Mouse (Mus musculus): ENCODE measurements around the gene Mkrn2os. TPM values are rescaled to one million over a fixed set of nuclear protein-coding genes. Genes with fewer than 3 reads are reported as not detected.

Gene Mkrn2os
- polyA plus RNA-seq, 1 experiment from 2014 or later = 0.13 TPM

- Histone ChIP-seq H3K27ac (no peak overlapping the region), H3K9me3 (replicated peaks) (no peaks in the 10 kb centered on the region), H3K4me3 (no peak overlapping the region), H3K4me1 (no peaks in the 10 kb centered on the region), H3K27me3 (ENCODE audit: low read depth, poor library complexity, severe bottlenecking) (no peaks in the 10 kb centered on the region), H3K36me3 (peaks cover 72% of the 10 kb centered on the region)
- DNase-seq (ENCODE audit: low spot score) = no peak
- WGBS = 83% methylated on average over 5 of the region's 5 CpGs
Measured at GRCm38 (mm10) chr6:115577407-115577806, 15.0 kb downstream of the Mkrn2os start.

GRCm38 (mm10) chr6:115574171-115574570 lies 18.2 kb downstream of the Mkrn2os start:
- no peaks in the 10 kb centered on the region for H3K9me3 ChIP-seq (replicated peaks)
- H3K36me3 ChIP-seq = peaks cover 83% of the 10 kb centered on the region
- H3K4me3 ChIP-seq = no peak overlapping the region
- no peaks in the 10 kb centered on the region for H3K27me3 ChIP-seq (ENCODE audit: low read depth, poor library complexity, severe bottlenecking)
- H3K4me1 ChIP-seq = no peaks in the 10 kb centered on the region
- DNase-seq (ENCODE audit: low spot score) = no peak
- H3K27ac ChIP-seq = no peak overlapping the region
- WGBS = 92% methylated on average over 7 of the region's 7 CpGs

GRCm38 (mm10) chr6:115565479-115566045 lies 26.8 kb downstream of the Mkrn2os start:
- no peaks in the 10 kb centered on the region; the same call in 1 of the 2 replicates for H3K9me3 ChIP-seq (replicated peaks)
- H3K27me3 ChIP-seq (ENCODE audit: low read depth, poor library complexity, severe bottlenecking) = no peaks in the 10 kb centered on the region
- 88% methylated on average over 6 of the region's 6 CpGs for WGBS
- no peak overlapping the region for H3K27ac ChIP-seq
- peaks cover 92% of the 10 kb centered on the region for H3K36me3 ChIP-seq
- H3K4me3 ChIP-seq = no peak overlapping the region
- no peaks in the 10 kb centered on the region for H3K4me1 ChIP-seq
- no peak for DNase-seq (ENCODE audit: low spot score)

- peaks cover 82% of the 10 kb centered on the region for H3K36me3 ChIP-seq
- DNase-seq (ENCODE audit: low spot score) = peak; percentile 34
- no peak overlapping the region for H3K4me3 ChIP-seq
- no peaks in the 10 kb centered on the region for H3K9me3 ChIP-seq (replicated peaks)
- WGBS = 55% methylated on average over 21 of the region's 21 CpGs
- no peak overlapping the region for H3K27ac ChIP-seq
- no peaks in the 10 kb centered on the region for H3K27me3 ChIP-seq (ENCODE audit: low read depth, poor library complexity, severe bottlenecking)
- 0 out of 2 replicates have a peak, but pooled peaks cover 8% of the 10 kb centered on the region for H3K4me1 ChIP-seq
Measured at GRCm38 (mm10) chr6:115559651-115560632, 32.4 kb downstream of the Mkrn2os start.

GRCm38 (mm10) chr6:115558176-115558575 lies 34.2 kb downstream of the Mkrn2os start:
- Histone ChIP-seq H3K36me3 (peaks cover 86% of the 10 kb centered on the region), H3K4me3 (no peak overlapping the region), H3K27me3 (ENCODE audit: low read depth, poor library complexity, severe bottlenecking) (no peaks in the 10 kb centered on the region), H3K27ac (no peak overlapping the region), H3K4me1 (0 out of 2 replicates have a peak, but pooled peaks cover 8% of the 10 kb centered on the region), H3K9me3 (replicated peaks) (no peaks in the 10 kb centered on the region)
- no peak for DNase-seq (ENCODE audit: low spot score)
- WGBS = 97% methylated on average over 2 of the region's 2 CpGs

GRCm38 (mm10) chr6:115555485-115555884 lies 36.9 kb downstream of the Mkrn2os start:
- Histone ChIP-seq H3K4me1 (0 out of 2 replicates have a peak, but pooled peaks cover 8% of the 10 kb centered on the region), H3K9me3 (replicated peaks) (no peaks in the 10 kb centered on the region), H3K36me3 (peaks cover 82% of the 10 kb centered on the region), H3K27me3 (ENCODE audit: low read depth, poor library complexity, severe bottlenecking) (no peaks in the 10 kb centered on the region), H3K27ac (no peak overlapping the region), H3K4me3 (no peak overlapping the region)
- no peak for DNase-seq (ENCODE audit: low spot score)
- WGBS = 91% methylated on average over 5 of the region's 5 CpGs

GRCm38 (mm10) chr6:115546276-115546675 lies 46.1 kb downstream of the Mkrn2os start:
- peak; percentile 46 for DNase-seq (ENCODE audit: low spot score)
- Histone ChIP-seq H3K27ac (no peak overlapping the region), H3K9me3 (replicated peaks) (no peaks in the 10 kb centered on the region), H3K27me3 (ENCODE audit: low read depth, poor library complexity, severe bottlenecking) (no peaks in the 10 kb centered on the region), H3K36me3 (peaks cover 33% of the 10 kb centered on the region), H3K4me1 (peaks cover 11% of the 10 kb centered on the region; the same call in 1 of the 2 replicates), H3K4me3 (no peak overlapping the region)
- 89% methylated on average over 5 of the region's 5 CpGs for WGBS

- Histone ChIP-seq H3K4me3 (peak within 1 kb of the TSS; percentile 69), H3K9me3 (replicated peaks) (no peaks in the 10 kb centered on the region), H3K27ac (peak within 1 kb of the TSS; percentile 84), H3K27me3 (ENCODE audit: low read depth, poor library complexity, severe bottlenecking) (no peaks in the 10 kb centered on the region), H3K36me3 (peaks cover 20% of the 10 kb centered on the region), H3K4me1 (peaks cover 11% of the 10 kb centered on the region; the same call in 1 of the 2 replicates)
- WGBS = under 1% methylated on average over 38 of the region's 38 CpGs
- peak; percentile 99 for DNase-seq (ENCODE audit: low spot score)
Measured at GRCm38 (mm10) chr6:115544442-115544970, 47.9 kb downstream of the Mkrn2os start, which contains the start of gene Tsen2. Gene Tsen2 (plus strand): TSS chr6:115544664.

GRCm38 (mm10) chr6:115542341-115542740 lies 50.0 kb downstream of the Mkrn2os start:
- H3K27ac ChIP-seq = no peak overlapping the region
- H3K4me1 ChIP-seq = peaks cover 14% of the 10 kb centered on the region
- no peaks in the 10 kb centered on the region for H3K27me3 ChIP-seq (ENCODE audit: low read depth, poor library complexity, severe bottlenecking)
- WGBS = 70% methylated on average over 3 of the region's 3 CpGs
- H3K9me3 ChIP-seq (replicated peaks) = no peaks in the 10 kb centered on the region
- H3K4me3 ChIP-seq = no peak overlapping the region
- DNase-seq (ENCODE audit: low spot score) = no peak
- H3K36me3 ChIP-seq = no peaks in the 10 kb centered on the region

- Histone ChIP-seq H3K27me3 (ENCODE audit: low read depth, poor library complexity, severe bottlenecking) (no peaks in the 10 kb centered on the region), H3K4me1 (peaks cover 14% of the 10 kb centered on the region), H3K36me3 (no peaks in the 10 kb centered on the region), H3K4me3 (no peak overlapping the region), H3K9me3 (replicated peaks) (no peaks in the 10 kb centered on the region), H3K27ac (no peak overlapping the region)
- 77% methylated on average over 6 of the region's 6 CpGs for WGBS
- no peak for DNase-seq (ENCODE audit: low spot score)
Measured at GRCm38 (mm10) chr6:115541676-115542275, 50.6 kb downstream of the Mkrn2os start.

GRCm38 (mm10) chr6:115538645-115539429 lies 53.5 kb downstream of the Mkrn2os start:
- Histone ChIP-seq H3K4me3 (peak overlapping the region; percentile 41), H3K27ac (peak overlapping the region; percentile 90), H3K9me3 (replicated peaks) (no peaks in the 10 kb centered on the region), H3K27me3 (ENCODE audit: low read depth, poor library complexity, severe bottlenecking) (no peaks in the 10 kb centered on the region), H3K36me3 (no peaks in the 10 kb centered on the region), H3K4me1 (peaks cover 7% of the 10 kb centered on the region)
- WGBS = 22% methylated on average over 26 of the region's 26 CpGs
- DNase-seq (ENCODE audit: low spot score) = peak; percentile 93

- no peaks in the 10 kb centered on the region for H3K9me3 ChIP-seq (replicated peaks)
- 90% methylated on average over 4 of the region's 4 CpGs for WGBS
- no peak overlapping the region for H3K4me3 ChIP-seq
- H3K4me1 ChIP-seq = peaks cover 3% of the 10 kb centered on the region
- H3K27me3 ChIP-seq (ENCODE audit: low read depth, poor library complexity, severe bottlenecking) = no peaks in the 10 kb centered on the region
- DNase-seq (ENCODE audit: low spot score) = no peak
- no peaks in the 10 kb centered on the region for H3K36me3 ChIP-seq
- no peak overlapping the region for H3K27ac ChIP-seq
Measured at GRCm38 (mm10) chr6:115536169-115536568, 56.2 kb downstream of the Mkrn2os start.
